Mouse (Mus musculus) heart, adult 8-10 months (tissue): ENCODE data around the gene Cyp8b1. TPM values are rescaled to one million over a fixed set of nuclear protein-coding genes. Genes with fewer than 3 reads are reported as not detected.

Experiments
- DNase-seq: peaks from one replicate; pipeline ENCODE4 v3.0.0; 2022; ENCODE audit warnings: low spot score
- total RNA-seq, 4 experiments: library from RNA; stranded (reverse); gene quantifications; 2 replicates each; pipeline ENCODE4 v1.2.4; 2022

Gene Cyp8b1
- total RNA-seq, 4 experiments from 2014 or later = not detected

DNA sequence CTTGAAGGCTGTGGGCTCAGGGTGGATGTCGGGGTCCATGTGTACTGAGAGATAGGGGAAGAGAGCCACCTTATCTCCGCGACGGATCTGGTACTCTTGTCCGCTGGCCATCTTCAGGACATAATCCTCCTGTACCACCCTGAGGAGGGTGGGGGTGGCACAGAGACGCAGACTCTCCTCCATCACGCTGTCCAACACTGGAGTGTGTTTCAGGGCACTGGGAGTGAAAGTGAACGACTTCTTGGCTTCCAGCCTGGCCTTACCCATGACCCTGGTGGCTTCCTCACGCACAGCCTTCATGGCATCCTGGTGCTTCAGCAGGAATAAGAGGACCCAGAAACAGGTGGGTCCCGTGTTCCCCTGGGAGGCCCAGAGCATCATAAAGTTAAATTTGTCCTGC, 1.0 kb downstream of the Cyp8b1 start:
- no peak for DNase-seq

DNA sequence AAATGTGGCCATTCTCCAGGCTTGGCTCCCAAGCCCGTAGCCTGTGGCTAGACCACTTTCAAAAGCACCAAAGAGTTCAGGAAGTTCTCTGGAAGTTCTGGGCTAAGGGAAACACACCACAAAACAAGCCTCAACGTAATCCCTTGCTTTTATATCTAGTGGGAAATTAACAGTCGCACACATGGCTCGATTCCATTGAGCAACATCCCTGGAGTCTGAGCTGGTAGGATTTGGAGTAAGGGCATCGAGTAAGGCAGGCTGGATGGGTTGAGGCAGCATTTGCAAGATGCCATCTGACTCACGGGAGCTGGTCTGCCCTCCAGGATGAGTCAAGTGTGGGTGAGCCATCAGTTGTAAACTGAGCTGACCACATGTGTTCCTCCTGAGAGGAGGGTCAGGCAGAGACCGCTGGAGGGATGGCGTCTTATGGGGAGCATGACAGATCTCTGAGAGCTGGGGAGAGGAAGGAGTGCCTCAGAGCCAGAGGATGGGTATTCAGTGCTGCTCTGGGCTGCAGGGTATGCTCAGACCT, 1.8 kb downstream of the Cyp8b1 start:
- DNase-seq = no peak

DNA sequence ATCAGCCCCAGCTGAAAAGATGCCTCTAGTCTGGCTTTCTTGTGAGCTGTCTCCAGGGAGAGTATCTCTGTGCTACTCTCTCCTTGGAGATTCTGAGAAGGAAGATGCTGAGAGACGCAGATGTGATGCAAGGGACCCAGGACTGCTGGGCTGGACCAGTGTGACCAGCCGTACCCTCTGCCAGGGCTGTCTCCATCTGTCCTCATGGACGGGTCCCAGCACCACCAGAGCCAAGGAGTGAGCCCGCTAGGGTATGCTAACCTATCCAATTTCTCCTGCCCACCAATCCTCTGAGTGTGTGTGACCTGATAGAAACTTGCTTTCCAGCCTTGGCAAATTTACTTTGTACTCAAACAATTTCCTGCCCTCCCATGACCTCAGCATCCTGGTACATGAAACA, 3.3 kb downstream of the Cyp8b1 start:
- DNase-seq = no peak

DNA sequence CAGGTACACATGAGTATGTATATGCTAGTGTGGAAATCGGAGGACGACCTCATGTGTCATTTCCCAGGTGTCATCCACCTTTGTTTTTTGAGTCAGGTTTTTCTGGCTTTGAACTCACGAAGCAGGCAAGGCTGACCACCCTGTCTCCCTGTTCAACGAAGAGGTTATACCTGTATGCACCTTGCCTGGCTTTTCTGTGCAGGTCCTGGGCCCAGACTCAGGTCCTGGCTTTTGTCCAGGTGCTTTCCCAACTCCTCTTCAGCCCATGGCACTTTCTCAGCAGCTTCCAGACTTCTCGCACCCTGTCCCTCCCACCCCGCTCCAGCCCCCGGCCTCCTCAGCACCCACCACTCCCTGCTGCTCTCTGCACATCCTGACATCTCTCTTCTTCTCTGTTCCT, 4.9 kb downstream of the Cyp8b1 start:
- no peak for DNase-seq

DNA sequence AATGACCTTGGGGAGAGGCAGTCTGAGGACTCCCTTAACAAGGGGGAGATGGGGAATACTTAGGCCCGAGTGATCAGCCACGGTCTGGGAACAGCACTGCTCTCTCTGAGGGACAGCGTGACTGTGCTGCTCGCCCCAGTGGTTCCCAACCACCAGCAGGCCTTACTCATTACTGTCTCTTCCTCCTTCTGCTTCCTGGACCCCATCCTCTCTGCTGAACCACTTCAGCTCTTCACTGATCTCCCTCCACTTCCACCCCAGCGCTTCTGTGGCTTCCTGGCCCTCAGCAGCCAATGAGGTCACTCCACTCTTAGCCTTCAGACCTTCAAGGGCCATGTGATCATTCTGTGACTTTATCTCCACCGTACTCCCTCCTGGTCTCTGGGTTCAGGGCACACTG, 6.5 kb downstream of the Cyp8b1 start:
- DNase-seq = no peak

DNA sequence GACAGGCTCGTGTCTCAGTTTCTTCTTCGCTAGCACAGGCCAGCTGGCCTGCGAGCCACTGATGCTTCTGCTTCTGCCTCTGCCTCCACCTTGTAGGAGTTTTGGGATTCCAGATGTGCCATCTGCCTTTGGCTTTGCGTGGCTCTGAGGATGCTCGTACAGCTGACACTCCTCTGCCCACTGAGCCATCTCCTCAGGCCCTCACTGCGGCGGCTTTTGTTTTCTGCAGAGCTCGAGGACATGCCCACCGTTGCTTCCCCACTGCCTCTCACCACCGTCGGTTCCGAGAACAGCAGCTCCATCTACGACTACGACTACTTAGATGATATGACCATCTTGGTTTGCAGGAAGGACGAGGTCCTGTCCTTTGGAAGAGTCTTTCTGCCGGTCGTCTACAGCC, 7.8 kb downstream of the Cyp8b1 start:
- no peak for DNase-seq

DNA sequence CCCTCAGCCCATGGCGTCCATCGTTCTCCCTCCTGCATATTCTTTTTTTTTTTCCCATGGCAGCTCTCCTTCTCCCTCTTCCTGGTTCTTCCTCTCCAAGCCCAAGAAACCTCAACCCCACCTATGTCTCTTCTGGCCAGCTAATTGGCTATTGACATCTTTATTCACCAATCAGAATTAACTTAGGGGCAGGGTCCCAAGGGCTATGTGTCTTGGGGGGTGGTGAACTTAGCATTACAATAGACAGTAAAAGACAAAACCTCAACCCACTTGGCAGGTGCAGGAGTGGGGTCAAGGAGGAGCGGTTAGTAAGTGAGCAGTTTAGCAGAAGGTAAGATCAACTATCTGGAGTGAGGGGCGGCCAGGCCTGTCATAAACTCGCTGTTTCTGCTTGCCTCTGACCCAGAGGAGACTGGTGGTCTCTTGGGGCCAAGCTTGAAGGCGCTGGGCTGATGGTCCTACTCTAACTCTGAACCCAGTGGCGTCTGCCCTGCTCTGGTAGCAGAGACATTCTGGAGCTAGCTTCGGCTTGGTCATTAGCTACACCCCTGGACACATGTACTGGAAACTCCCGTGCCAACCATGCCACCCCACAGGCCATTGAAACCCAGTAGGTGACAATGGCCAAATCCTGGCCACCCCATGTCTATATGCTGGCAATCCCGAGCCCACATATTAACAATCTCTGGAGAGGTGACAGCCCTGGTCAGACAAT, 8.6 kb downstream of the Cyp8b1 start:
- DNase-seq = no peak

DNA sequence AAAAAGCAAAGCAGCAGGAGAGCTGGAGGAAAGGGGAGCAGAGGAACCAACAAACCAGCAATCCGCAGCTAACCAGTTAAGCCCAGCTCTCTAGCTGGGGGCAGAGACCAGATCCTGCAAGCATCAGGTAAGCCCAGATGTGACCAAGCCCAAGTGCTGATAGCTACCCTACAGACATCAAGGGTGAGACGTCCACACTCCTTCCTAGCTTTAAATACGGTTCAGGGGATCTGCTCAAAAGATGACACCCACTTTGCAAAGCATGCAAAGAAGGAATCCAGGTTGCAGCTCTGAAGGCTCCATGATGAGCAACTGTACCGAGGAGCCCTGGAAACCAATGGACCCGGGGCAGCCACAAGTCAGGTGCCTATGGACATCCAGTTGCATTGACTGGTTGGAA, 9.6 kb downstream of the Cyp8b1 start:
- DNase-seq = no peak

DNA sequence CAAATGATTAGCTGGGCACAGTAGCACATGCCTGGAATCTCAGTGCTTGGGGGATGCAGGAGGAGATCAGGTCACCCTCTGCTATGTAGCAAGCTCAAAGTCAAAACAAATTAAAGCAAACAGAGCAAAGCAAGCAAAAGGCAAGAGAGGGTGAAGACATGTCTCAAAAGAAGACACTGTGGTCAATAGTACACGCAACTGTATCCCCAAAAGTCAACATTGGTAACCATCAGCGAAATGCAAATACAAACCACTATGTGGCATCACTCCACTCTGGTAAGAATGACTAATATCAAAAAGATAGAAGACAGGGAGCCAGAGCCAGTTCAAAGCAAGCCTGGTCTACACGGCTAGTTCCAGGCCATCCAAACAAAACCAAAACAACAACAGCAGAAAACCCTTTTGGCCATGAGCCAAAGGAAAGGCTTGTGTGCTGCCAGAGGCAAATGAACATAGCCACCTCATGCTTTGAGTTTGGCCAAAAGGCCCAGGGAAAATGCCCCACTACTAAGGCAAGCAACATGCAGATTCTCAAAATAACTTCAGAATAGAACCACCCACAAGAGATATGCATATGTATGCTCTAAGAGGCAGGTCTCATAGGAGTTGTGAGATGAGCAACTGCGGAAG, 10.4 kb downstream of the Cyp8b1 start:
- DNase-seq = no peak

DNA sequence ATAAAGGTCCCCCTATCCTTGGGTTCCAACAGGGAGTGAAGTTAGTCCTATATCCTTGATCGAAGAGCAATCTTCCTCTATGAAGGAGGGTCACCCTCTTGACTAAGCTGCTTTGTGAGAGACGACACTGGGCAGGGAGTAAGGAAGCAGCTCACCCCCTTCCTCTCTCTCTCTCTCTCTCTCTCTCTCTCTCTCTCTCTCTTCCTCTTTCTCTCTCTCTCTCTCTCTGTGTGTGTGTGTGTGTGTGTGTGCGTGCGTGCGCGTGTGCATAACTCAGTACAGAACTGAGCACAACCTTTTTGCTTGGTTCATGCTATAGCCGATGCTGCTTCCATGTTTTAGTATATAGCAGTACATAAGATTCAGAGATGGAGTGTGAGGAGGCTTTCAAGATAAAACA, 11.2 kb downstream of the Cyp8b1 start:
- no peak for DNase-seq

DNA sequence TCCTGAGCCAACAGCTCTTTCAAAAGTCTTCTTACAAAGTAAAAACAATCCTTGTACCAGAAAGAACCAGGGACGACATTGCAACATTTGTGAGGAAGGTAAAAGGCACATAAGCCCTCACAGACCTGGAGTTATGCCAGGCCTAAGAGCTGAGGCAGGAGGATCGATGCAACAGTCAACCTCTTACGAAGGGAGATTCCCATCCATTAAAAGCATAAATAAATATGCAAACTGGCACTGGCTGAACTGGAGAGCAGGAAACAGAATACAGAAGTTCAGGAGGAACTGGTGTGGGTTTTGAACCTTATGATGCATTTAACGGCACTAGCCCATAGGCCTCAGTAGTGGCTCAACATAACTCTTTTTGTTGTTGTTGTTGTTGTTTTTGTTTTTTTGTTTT, 11.8 kb downstream of the Cyp8b1 start:
- DNase-seq = no peak

DNA sequence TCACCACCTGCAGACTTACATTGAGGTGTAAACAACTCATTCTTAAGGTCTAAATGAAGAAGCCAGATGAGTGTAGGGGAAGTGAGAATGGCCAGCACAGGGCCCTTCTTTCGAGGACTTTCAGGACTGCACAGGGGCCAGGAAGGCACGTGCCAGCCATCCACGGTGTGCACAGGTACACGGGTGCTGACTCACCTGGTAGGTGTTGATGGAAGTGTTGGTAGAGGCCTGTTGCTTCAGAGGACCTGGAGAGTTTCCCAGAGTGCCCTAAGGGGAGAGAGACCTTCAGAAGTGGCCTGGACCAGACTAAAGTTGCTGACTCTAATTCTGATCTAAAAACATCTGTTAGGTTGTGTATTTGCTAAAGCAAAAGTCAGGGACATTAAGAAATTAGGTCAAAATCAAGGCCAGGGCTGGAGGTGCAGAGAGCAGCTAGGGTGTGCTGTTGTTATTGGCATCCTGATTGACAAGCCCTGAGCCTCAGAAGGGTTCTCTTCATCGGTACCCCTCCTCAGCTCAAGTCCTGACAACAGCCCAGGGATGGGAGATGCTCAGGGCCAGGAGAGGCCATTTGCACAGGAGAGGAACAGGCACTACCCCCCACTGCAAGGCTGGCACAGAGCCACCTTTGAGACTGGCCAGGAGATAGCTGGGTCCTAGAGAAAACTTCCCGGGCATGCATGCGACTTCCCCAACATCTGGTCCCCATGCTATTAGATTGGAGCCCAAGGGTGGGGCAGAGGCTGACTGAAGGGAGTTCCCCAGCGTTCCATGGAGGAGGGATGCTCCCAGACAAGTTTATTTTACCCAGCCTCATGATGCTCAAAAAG, 12.4 kb downstream of the Cyp8b1 start:
- peak; percentile 31 for DNase-seq

DNA sequence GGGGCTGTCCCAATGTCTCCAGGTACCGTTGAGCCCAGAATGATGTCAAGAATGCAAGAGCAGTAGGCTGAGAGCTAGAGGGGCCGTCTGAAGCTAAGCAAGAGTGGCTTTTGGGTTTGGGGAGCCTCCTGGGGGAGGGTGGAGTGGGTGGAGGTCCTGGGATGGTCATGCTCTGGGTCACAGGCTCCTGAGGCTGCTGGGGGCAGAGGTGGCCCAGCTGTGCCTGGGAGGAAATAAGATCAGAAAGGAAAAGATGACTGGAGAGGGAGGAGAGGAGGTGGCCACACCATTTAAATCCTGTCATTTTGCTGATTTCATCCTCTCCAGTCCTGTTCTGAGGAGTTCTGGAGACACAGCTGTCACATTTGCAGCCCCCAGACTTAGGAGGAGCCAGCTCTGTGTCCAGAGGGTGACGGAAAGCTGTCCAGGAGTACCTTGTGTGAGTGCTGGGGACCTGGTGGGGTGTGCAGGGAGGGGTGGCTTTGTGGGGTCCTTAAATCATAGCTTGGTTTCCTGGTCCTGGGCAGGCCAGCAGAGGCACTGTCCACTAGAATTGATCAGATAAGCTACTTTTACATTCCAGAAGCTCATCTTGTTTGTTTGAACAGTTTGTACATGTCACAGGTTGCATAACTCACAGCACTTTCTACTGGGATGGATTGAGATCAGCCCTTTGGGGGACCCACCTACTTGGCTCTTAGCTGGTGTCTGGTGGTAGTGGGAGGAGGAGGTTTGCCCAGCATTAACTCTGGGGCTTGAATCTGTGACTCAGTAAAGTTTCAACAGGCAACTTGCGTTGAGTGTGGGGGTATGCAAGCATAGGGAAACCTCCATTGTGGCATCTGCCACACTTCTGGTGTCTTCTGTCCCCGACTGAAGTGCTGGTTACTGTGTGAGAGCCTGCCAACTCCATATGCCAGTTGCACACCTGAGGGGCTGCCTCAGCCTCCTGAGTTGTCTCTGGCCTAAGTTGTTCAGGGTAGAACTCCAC, 14.1 kb downstream of the Cyp8b1 start:
- DNase-seq = no peak

DNA sequence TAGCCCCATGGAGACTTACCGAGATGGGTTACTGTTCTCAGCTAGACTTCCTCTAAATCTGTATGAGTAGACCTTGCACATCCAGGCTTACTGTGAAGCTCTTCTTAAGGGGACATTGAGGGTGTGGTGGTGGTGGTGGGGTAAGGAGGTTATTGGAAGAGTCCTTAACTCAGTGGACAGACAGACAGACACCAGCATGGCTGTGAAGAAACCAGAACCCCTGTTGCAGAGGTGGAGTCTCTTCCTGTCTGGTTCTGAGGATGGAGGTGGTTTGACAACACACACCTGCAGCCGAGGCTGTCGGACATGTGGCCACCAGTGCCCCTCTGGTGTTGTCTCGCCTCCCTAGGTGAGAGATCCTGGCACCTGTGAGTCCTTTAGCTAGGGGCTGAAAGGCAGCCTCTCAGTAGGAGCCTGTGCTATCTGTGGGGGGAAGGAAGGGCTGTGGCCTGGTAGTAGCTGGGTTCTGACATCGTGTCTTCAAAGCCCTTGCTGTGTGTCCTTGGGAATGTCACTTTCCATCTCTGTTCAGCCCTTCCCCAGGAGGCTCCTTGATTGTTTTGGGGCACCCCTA, 15.7 kb downstream of the Cyp8b1 start:
- no peak for DNase-seq

DNA sequence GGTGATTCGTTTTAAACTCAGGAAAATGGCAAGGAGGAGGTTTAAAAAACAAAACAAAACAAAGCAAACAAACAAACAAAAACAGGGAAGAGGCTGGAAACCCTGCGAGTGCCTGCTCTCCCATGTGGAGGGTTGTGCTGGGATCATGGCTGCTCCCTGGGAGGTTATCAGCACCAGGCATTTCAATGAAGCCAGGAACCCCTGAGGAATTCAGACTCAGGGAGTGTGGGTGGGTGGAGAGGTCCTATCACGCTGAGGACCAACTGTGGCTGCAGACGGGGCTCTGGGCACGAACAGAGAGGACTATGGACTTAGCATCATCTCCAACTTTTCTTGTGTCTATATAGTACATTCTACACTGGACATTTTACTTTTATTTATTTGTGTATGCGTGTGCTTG, 16.8 kb downstream of the Cyp8b1 start:
- no peak for DNase-seq

DNA sequence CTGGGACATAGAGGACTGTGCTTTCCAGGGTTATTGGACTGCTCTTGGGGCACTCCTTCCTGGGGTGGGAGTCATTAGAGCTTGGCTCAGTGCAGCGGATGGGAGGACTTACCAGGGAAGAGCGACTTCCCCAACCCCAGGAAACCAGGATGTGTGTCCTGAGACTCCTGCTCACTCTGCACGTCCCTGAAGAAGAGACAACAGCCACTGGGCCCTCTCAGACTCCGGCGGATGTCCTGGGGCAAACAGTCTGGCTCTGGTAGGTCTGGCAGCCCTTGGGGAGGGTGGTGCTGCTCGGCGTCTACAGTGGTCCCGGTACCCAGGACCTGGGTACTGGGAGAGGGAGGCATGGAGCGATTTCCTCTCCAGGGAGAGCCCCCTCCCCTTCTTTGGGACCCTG, 17.9 kb downstream of the Cyp8b1 start, which contains the start of gene Ackr2:
Gene Ackr2 (plus strand): TSS at position 111 of the 400 bp plus-strand sequence.
- DNase-seq = no peak

DNA sequence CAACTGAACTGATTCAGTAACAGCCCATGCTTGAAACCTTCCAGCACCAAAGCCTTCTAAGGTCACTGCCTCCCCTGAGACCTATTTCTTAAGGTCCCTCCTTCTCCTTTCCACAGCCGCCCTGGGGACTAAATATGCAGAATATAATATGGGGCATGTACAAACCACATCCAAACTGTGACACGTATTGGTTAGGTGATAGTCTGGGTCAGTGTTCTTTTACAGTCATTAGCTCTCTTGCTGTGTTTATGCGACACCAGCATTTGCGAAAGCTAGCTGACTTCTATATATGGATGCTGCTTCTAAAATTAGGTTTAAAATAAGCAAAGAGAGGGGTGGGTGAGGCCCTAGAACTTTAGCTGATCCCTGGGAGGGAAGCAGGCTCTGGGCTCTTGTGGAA, 19.3 kb downstream of the Cyp8b1 start:
- no peak for DNase-seq

DNA sequence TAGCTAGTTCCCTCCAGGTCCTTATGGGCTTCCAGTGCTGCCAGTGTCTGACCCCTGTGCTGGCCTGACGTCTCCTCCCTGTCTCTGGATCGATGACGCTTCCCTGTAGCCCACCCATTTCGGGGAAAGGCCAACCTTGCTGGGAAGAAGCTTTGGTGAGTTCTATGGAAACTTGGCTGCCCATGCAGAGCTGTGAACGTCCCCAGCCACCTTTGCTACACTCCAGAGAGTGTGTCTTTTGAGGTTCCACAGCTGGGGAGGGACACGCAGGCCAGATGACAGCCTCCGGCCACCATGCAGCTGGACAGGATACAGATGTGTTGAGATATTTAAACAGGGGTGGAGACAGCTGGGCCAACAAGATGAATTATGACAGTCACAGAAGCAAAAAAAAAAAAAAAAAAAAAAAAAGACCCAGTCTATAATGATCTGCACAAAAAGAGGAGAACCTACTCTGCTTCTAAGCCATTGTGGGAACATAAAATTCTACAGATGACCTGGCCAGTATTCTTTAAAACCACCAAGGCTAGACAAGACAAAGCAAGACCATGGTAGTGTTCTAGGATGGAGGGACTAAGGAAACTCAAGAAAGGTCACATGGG, 20.6 kb downstream of the Cyp8b1 start:
- no peak for DNase-seq

DNA sequence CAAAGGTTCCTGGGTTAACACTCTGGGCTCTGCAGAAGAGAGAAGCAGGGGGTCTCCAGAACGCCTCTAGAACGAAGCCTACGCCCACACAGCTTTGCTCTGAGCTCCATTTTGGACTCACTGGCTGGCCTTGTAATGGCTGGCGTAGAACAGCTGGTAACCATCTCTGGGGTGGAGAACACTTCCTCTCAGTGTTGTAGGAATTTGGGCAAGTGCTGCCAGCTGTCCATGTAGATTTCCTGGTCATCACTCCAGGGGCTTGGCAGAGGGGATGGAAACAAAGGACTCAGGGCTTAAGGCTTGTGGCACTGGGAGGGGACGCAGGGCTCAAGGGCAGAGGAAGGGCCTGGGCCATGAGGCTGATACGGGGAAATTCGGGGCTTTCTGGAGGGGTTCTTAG, 21.7 kb downstream of the Cyp8b1 start:
- DNase-seq = no peak

DNA sequence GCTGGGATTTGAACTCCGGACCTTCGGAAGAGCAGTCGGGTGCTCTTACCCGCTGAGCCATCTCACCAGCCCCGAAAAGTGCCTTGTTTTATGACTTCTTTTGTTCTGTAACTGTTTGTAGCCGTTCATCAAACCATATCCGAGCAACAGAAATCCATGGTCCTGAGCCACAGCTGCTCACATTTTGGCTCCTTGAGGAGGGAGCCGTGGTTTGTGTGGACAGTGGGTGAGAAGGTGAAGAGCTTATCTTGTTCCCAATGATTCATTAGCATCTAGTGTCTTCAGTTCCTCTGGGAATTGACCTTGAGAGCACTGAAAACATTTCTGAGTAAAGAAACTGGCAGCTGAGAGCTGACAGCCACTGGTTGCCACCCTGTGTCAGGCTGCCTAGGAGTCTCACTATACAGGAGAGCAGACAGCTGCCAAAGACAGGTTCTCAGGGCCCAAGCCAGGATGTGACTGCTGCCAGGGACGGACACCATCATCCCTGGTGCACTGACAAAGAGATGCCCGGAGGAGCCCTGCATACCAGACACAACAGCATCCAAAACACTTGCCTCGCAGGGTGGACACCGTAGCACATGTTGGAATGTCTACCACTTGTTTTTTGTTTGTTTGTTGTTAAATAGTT, 23.9 kb downstream of the Cyp8b1 start:
- DNase-seq = no peak
